Mouse (Mus musculus) kidney, adult 2 months (tissue): Measurements from ENCODE around the gene Kdm5b. TPM values are rescaled to one million over a fixed set of nuclear protein-coding genes. Genes with fewer than 3 reads are reported as not detected.
"Not testable (repeated sequence)": the region's sequence is repeated elsewhere in the genome, so short reads cannot be mapped to it uniquely, and the experiment has no call there.

ENCODE experiments used
- DNase-seq: peaks from one replicate; pipeline ENCODE4 v3.0.0; 2021
- H3K27ac ChIP-seq: fragments of 200-500 bp; 2 replicates; pipeline ENCODE4 v1.5.1; 2012; ENCODE audit warnings: low read depth, low read length, control low read depth, inconsistent platforms; ENCODE audit not compliant: insufficient read depth
- H3K27me3 ChIP-seq: fragments of 200-500 bp; replicated peaks from 2 replicates; pipeline ENCODE4 v1.6.1; 2012; ENCODE audit warnings: mild to moderate bottlenecking, moderate library complexity, low read length, inconsistent platforms; ENCODE audit not compliant: control insufficient read depth, insufficient read depth
- H3K36me3 ChIP-seq: fragments of 200-500 bp; 2 replicates; pipeline ENCODE4 v1.6.1; 2012; ENCODE audit warnings: mild to moderate bottlenecking, moderate library complexity, low read length, inconsistent platforms; ENCODE audit not compliant: control insufficient read depth, insufficient read depth
- H3K4me1 ChIP-seq: fragments of 200-500 bp; 2 replicates; pipeline ENCODE4 v1.6.1; 2011; ENCODE audit warnings: low read length; ENCODE audit not compliant: control insufficient read depth, insufficient read depth
- H3K4me3 ChIP-seq: fragments of 200-500 bp; 2 replicates; pipeline ENCODE4 v1.5.1; 2011; ENCODE audit warnings: mild to moderate bottlenecking, low read depth, low read length, control low read depth; ENCODE audit not compliant: insufficient read depth
- CTCF ChIP-seq: fragments of 200-500 bp; conservative IDR thresholded peaks from 2 replicates; pipeline ENCODE4 v1.5.1; 2011; ENCODE audit warnings: low read depth, mild to moderate bottlenecking, control low read depth, low read length, moderate library complexity, mixed read lengths; ENCODE audit not compliant: insufficient read depth, insufficient read length
- POLR2A ChIP-seq: fragments of 200-500 bp; IDR thresholded peaks from one replicate; pipeline ENCODE4 v1.6.1; 2011; ENCODE audit warnings: low read depth, low read length, control low read depth
- WGBS: fragments of 180-500 bp; shearing (Covaris S2); methylation state at CpG from one replicate; pipeline ENCODE4 v1.1.7; 2018; 5-methylcytosine and 5-hydroxymethylcytosine counted together
- polyA plus RNA-seq: library from polyadenylated mRNA; depleted of rRNA; stranded (reverse); fragments of >200 nt; gene quantifications from 2 replicates; pipeline ENCODE4 v1.2.3, GENCODE M21; 2012

Kdm5b gene
- polyA plus RNA-seq, 1 experiment, result 6.1 TPM

- H3K4me1 ChIP-seq, result no peaks in the 10 kb centered on the region
- TF ChIP-seq POLR2A (no peak), CTCF (no peak)
- no peaks in the 10 kb centered on the region for H3K27me3 ChIP-seq
- no peak overlapping the region for H3K4me3 ChIP-seq
- no peak for DNase-seq
- no peaks in the 10 kb centered on the region for H3K36me3 ChIP-seq
- H3K27ac ChIP-seq, result no peak overlapping the region
- 91% methylated on average over 6 of the region's 6 CpGs for WGBS
These were observed 29.4 kb upstream of the Kdm5b start for GRCm38 (mm10) chr1:134530618-134531017.

GRCm38 (mm10) chr1:134533710-134534109 is 26.3 kb upstream of the Kdm5b start:
- H3K36me3 ChIP-seq, DNase-seq, H3K4me1 ChIP-seq, H3K27ac ChIP-seq, H3K27me3 ChIP-seq, H3K4me3 ChIP-seq: not testable (repeated sequence)
- 93% methylated on average over 10 of the region's 10 CpGs for WGBS

DNA sequence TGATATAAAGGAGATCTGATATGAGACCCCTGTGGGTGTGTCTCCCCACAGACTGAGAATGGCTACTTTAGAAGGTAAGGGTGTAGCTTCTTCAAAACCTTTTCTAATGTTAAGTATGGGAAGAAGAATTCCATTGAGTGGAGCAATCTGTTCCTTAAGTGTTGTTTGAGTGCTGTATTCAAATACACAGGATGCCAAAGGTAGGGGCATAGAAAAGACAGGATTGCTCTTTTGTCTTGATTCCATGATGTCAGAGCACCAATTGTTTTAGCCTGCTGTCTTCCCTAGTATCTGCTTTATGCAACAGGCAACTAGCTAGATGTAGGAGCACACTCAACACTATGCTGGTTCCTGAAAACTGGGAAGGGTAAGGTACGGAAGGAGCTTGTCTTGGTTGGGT is 24.9 kb upstream of the Kdm5b start:
- Histone ChIP-seq H3K27me3 (no peaks in the 10 kb centered on the region), H3K4me1 (no peaks in the 10 kb centered on the region), H3K36me3 (no peaks in the 10 kb centered on the region), H3K27ac (no peak overlapping the region), H3K4me3 (no peak overlapping the region)
- 100% methylated on average over 1 of the region's 1 CpGs for WGBS
- no peak for DNase-seq
- TF ChIP-seq POLR2A (no peak), CTCF (no peak)

- 78% methylated on average over 3 of the region's 3 CpGs for WGBS
- H3K27ac ChIP-seq, result no peak overlapping the region
- no peak overlapping the region for H3K4me3 ChIP-seq
- no peaks in the 10 kb centered on the region for H3K36me3 ChIP-seq
- TF ChIP-seq POLR2A (no peak), CTCF (no peak)
- no peaks in the 10 kb centered on the region for H3K4me1 ChIP-seq
- H3K27me3 ChIP-seq, result no peaks in the 10 kb centered on the region
- DNase-seq, result no peak
These were observed 24.5 kb upstream of the Kdm5b start for GRCm38 (mm10) chr1:134535513-134535912.

DNA sequence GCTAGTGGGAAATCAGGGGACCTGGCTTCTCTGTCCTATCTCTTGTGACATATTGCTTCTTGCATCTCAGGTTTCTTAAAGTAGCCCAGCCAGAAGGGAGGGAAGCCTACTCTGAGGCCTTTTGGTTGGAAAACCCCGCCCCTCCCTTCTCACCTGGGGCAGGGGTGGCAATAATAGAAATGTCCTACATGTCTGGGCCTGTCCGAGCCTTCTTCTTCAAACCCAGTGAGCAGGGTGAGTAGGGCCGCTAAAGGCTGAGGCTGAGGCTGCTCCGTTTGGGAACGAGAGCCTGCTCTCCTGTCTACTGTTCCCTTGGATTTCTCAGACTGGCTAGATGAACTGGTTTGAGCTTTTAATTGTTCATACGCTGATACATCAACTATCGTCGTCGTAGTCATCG is 19.4 kb upstream of the Kdm5b start:
- Histone ChIP-seq H3K4me1 (no peaks in the 10 kb centered on the region), H3K36me3 (no peaks in the 10 kb centered on the region), H3K4me3 (no peak overlapping the region), H3K27me3 (no peaks in the 10 kb centered on the region), H3K27ac (no peak overlapping the region)
- 93% methylated on average over 10 of the region's 10 CpGs for WGBS
- no peak for TF ChIP-seq POLR2A
- no peak for TF ChIP-seq CTCF
- no peak for DNase-seq

DNA sequence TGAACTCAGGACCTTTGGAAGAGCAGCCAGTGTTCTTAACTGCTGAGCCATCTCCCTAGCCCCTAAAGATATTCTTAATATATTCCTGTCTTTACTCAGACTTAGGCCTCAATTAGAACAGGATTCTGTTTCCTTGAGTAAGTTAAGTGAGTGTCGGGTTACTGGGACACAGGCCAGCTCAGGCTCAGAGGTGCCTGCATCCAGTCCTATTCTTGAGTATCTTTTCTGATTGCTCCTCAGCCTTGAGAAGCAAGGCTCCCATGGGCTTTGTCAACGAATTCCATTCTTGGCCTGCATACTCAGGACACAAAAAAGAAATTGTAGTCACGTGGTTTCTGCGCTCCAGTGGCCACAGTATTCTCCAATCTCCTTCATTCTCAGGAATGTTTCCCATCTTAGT is 11.7 kb upstream of the Kdm5b start:
- TF ChIP-seq POLR2A, result no peak
- TF ChIP-seq CTCF, result no peak
- Histone ChIP-seq H3K4me1 (no peaks in the 10 kb centered on the region), H3K36me3 (no peaks in the 10 kb centered on the region), H3K4me3 (no peak overlapping the region), H3K27me3 (no peaks in the 10 kb centered on the region), H3K27ac (no peak overlapping the region)
- DNase-seq, result peak; percentile 5
- 60% methylated on average over 4 of the region's 4 CpGs for WGBS

DNA sequence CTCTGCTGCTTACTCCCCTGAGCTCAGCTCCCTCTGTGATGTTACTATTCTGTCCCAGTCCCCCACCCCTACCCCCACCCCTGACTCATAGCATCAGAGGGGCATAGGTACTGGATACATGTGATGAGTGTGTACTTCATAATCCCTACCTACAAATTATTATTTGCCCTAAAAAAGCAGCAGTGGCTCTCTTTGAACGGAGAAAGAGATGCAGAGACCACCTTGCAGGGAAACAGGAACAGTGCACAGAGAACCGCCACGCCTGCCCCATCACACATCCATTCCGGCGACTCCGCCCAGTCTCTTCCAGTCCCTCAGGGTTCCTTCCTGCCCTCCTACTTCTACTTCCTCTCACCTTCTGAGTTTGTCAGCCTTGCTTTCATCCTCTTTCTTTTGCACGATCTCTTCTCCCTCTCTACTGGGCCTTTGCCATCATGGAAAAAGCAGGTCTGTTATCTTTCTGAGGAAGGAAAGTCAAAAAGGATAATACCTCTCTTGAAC is 10.3 kb upstream of the Kdm5b start, which contains the start of gene Mgat4e:
Mgat4e (minus strand) TSS at position 51 of the 501 bp plus-strand sequence.
- Histone ChIP-seq H3K36me3 (no peaks in the 10 kb centered on the region), H3K4me1 (no peaks in the 10 kb centered on the region), H3K4me3 (no peak within 1 kb of the TSS), H3K27me3 (no peaks in the 10 kb centered on the region), H3K27ac (no peak within 1 kb of the TSS)
- TF ChIP-seq POLR2A (no peak), CTCF (no peak)
- WGBS, result 59% methylated on average over 7 of the region's 7 CpGs
- no peak for DNase-seq

DNA sequence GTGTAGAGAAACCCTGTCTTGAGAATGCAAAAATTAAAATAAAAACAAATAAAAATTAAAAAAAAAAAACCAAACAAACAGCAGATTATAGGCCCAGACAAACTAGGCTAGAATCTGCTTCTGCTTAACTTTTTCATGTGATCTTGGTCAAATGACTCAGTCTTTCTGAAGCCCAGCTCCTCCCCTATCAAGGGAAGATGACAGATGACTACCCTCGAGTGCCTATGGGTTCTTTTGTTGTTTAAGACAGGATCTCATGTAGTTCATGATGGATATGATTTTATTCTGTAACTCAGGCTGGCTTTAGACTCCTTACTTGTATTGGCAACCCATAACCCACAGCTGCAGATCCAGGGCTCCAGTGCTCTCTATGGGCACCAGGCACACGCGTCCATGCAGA is 8.1 kb upstream of the Kdm5b start:
- Histone ChIP-seq H3K27ac (no peak overlapping the region), H3K27me3 (no peaks in the 10 kb centered on the region), H3K36me3 (no peaks in the 10 kb centered on the region), H3K4me1 (no peaks in the 10 kb centered on the region), H3K4me3 (no peak overlapping the region)
- no peak for DNase-seq
- TF ChIP-seq POLR2A, result no peak
- TF ChIP-seq CTCF, result no peak
- WGBS, result 82% methylated on average over 3 of the region's 3 CpGs
